ENCODE assay signal across 8 mouse cellular contexts in the genomic region with DNA sequence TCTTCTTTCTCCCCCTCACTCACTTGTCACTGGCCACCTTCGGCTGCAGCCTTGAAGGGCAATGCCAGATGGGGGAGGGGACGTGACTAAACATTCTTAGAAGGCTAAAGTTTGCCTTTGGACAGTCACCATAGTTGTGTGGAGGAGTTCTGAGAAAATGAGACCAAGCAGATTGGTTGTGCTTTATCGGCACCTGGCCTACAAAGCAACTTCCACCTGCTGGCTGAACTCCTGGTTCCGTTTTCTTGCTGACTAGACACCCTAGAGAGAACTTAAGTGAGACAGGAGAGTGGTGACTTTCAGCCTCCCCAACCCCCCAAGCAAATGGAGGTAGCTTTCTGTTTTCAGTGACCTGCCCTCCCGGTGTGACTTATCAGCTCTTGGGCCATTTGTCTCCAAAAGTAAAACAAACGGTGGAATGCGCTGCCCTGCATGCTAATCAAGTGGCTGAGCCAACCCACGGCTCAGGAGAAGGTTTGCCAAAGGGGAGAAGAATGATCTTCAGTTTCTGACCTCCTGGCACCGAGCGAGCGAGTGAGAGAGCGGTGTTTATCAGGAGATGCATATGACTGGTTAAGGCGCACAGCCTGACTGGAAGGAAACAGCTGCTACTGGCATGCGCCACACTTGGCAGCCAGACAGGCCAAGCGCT. TPM values are rescaled to one million over a fixed set of nuclear protein-coding genes. Genes with fewer than 3 reads are reported as not detected.
DNase-seq lines count a peak whose midpoint lies in the region; ATAC-seq and TF ChIP-seq lines count a peak whose summit lies in the region.

No protein-coding gene starts in this region.

- H3K4me3 ChIP-seq in bone marrow, adult 2 months (replicated peaks; ENCODE audit: control insufficient read depth, low read depth, low read length) = peak overlapping the region; percentile 68
- no peak overlapping the region for H3K4me3 ChIP-seq in forebrain, embryonic 13.5 days
- H3K4me3 ChIP-seq in heart, embryonic 16.5 days (ENCODE audit: low read length) = peak overlapping the region; percentile 41
- peak overlapping the region; percentile 22 to 42; a peak in 2 of 4 replicates for H3K4me3 ChIP-seq in liver, embryonic 14.5 days (ENCODE audit: insufficient read depth in 1 of 2, low read depth in 2 of 2, low read length in 2 of 2)
- no peak overlapping the region for H3K4me3 ChIP-seq in neural tube, embryonic 11.5 days (ENCODE audit: low read depth, low read length)

- H3K4me1 ChIP-seq in bone marrow, adult 2 months (ENCODE audit: control insufficient read depth, insufficient read depth, low read length) = peaks cover 10% of the 10 kb centered on the region; the same call in 1 of the 2 replicates
- H3K4me1 ChIP-seq in forebrain, embryonic 13.5 days = peaks cover 5% of the 10 kb centered on the region; the same call in 1 of the 2 replicates
- H3K4me1 ChIP-seq in heart, embryonic 16.5 days (ENCODE audit: control insufficient read depth, insufficient read depth, low read length) = peaks cover 12% of the 10 kb centered on the region
- H3K4me1 ChIP-seq in liver, embryonic 14.5 days (replicated peaks; ENCODE audit: control insufficient read depth in 2 of 2, insufficient read depth in 2 of 2, low read length in 1 of 2) = peaks cover 0 to 4% of the 10 kb centered on the region in 2 experiments; a peak in 2 of 4 replicates
- H3K4me1 ChIP-seq in neural tube, embryonic 11.5 days (ENCODE audit: control insufficient read depth, insufficient read depth, low read length) = no peaks in the 10 kb centered on the region

- no peaks in the 10 kb centered on the region for H3K9me3 ChIP-seq in forebrain, embryonic 13.5 days (replicated peaks)
- H3K9me3 ChIP-seq in heart, embryonic 16.5 days (replicated peaks; ENCODE audit: control insufficient read depth, low read length) = no peaks in the 10 kb centered on the region
- no peaks in the 10 kb centered on the region for H3K9me3 ChIP-seq in liver, embryonic 14.5 days (ENCODE audit: control insufficient read depth, low read length)
- H3K9me3 ChIP-seq in neural tube, embryonic 11.5 days (ENCODE audit: control insufficient read depth, low read length) = no peaks in the 10 kb centered on the region

- no peaks in the 10 kb centered on the region for H3K36me3 ChIP-seq in forebrain, embryonic 13.5 days (ENCODE audit: poor library complexity, severe bottlenecking)
- no peaks in the 10 kb centered on the region for H3K36me3 ChIP-seq in heart, embryonic 16.5 days (ENCODE audit: control insufficient read depth, insufficient read depth)
- H3K36me3 ChIP-seq in liver, embryonic 14.5 days (replicated peaks; ENCODE audit: control insufficient read depth, insufficient read depth, low read depth) = no peaks in the 10 kb centered on the region
- no peaks in the 10 kb centered on the region for H3K36me3 ChIP-seq in neural tube, embryonic 11.5 days (ENCODE audit: control insufficient read depth, insufficient read depth, low read length)

- ATAC-seq in forebrain, embryonic 13.5 days = peak; percentile 91
- ATAC-seq in heart, embryonic 16.5 days (replicated peaks; ENCODE audit: extremely low read depth, insufficient read depth, low FRiP score) = peak; percentile 93
- ATAC-seq in liver, embryonic 14.5 days (ENCODE audit: insufficient read depth) = no peak
- no peak; the same call in 1 of the 2 replicates for ATAC-seq in neural tube, embryonic 11.5 days (ENCODE audit: insufficient read depth, low FRiP score, low TSS enrichment)

- TF ChIP-seq CTCF in bone marrow, adult 2 months (IDR thresholded peaks at IDR 0.05; ENCODE audit: control insufficient read depth, insufficient read depth, low read length) = no peak
- no peak for TF ChIP-seq CTCF in liver, embryonic 14.5 days (IDR thresholded peaks at IDR 0.05; ENCODE audit: low read depth)

- 2% methylated on average over 15 of the region's 15 CpGs for WGBS in bone marrow, adult 2 months
- 16% methylated on average over 15 of the region's 15 CpGs for WGBS in forebrain, embryonic 13.5 days
- WGBS in heart, embryonic 16.5 days = under 1% methylated on average over 15 of the region's 15 CpGs
- WGBS in liver, embryonic 14.5 days (ENCODE audit: insufficient replicate concordance) = under 1% methylated on average over 15 of the region's 15 CpGs
- 18% methylated on average over 15 of the region's 15 CpGs for WGBS in neural tube, embryonic 11.5 days

- no peak overlapping the region for H3K9ac ChIP-seq in forebrain, embryonic 13.5 days
- peak overlapping the region; percentile 53 for H3K9ac ChIP-seq in heart, embryonic 16.5 days (ENCODE audit: low read length)
- H3K9ac ChIP-seq in liver, embryonic 14.5 days (replicated peaks) = no peak overlapping the region
- H3K9ac ChIP-seq in neural tube, embryonic 11.5 days (ENCODE audit: low read length) = no peak overlapping the region

- DNase-seq in 416B (ENCODE audit: low read depth) = peak; percentile 86
- DNase-seq in kidney, postnatal 36 days = peak; percentile 69 to 77
- no peak for DNase-seq in liver, embryonic 14.5 days (ENCODE audit: low read depth in 3 of 3, low spot score in 3 of 3)
- DNase-seq in neural tube, embryonic 11.5 days (ENCODE audit: low spot score) = peak; percentile 44
- peak; percentile 81 for DNase-seq in telencephalon, adult 2 months (ENCODE audit: low read depth, low spot score)

- H3K4me2 ChIP-seq in forebrain, embryonic 13.5 days = peak overlapping the region; percentile 29
- peak overlapping the region; percentile 63 for H3K4me2 ChIP-seq in heart, embryonic 16.5 days (ENCODE audit: low read depth, low read length)
- peak overlapping the region; percentile 48 for H3K4me2 ChIP-seq in liver, embryonic 14.5 days (ENCODE audit: low read depth)
- H3K4me2 ChIP-seq in neural tube, embryonic 11.5 days (ENCODE audit: low read depth) = peak overlapping the region; percentile 14; the same call in 1 of the 2 replicates

- peak overlapping the region; percentile 90 for H3K27ac ChIP-seq in bone marrow, adult 2 months (ENCODE audit: control insufficient read depth, insufficient read depth, low read depth, low read length, poor library complexity)
- no peak overlapping the region for H3K27ac ChIP-seq in forebrain, embryonic 13.5 days
- peak overlapping the region; percentile 85 for H3K27ac ChIP-seq in heart, embryonic 16.5 days (ENCODE audit: low read length)
- H3K27ac ChIP-seq in liver, embryonic 14.5 days = no peak overlapping the region
- H3K27ac ChIP-seq in neural tube, embryonic 11.5 days (ENCODE audit: low read depth, low read length) = no peak overlapping the region

- no peaks in the 10 kb centered on the region for H3K27me3 ChIP-seq in forebrain, embryonic 13.5 days
- H3K27me3 ChIP-seq in heart, embryonic 16.5 days (ENCODE audit: control insufficient read depth, insufficient read depth, low read length) = no peaks in the 10 kb centered on the region
- H3K27me3 ChIP-seq in liver, embryonic 14.5 days (ENCODE audit: control insufficient read depth, insufficient read depth, low read length) = no peaks in the 10 kb centered on the region
- no peaks in the 10 kb centered on the region for H3K27me3 ChIP-seq in neural tube, embryonic 11.5 days (ENCODE audit: control insufficient read depth, insufficient read depth, low read length)

- peak; percentile 41; the same call in 1 of the 2 replicates for TF ChIP-seq POLR2A in bone marrow, adult 2 months (IDR thresholded peaks at IDR 0.05; ENCODE audit: borderline replicate concordance, control insufficient read depth, low read depth, low read length)

- no peak for TF ChIP-seq EP300 in liver, embryonic 14.5 days (IDR thresholded peaks at IDR 0.05; ENCODE audit: low read depth)

RNA-seq across cellular contexts. Expression of a gene that starts 29.4 kb away (rescaled TPM):
- 2.3 and 4.3 TPM in 2 replicates for polyA plus RNA-seq in bone marrow, adult 2 months (2011; ENCODE audit: insufficient read depth, insufficient read length, low replicate concordance, missing spikeins)
- 4.8 and 5.0 TPM in 2 replicates for polyA plus RNA-seq in forebrain, embryonic 13.5 days (2015; fragmentation: Nextera tagmentation; extraction: Ambion mirVana)
- 17.2 and 19.6 TPM in 2 replicates for polyA plus RNA-seq in heart, embryonic 16.5 days (2015; fragmentation: Nextera tagmentation; extraction: Ambion mirVana)
- polyA plus RNA-seq in liver, embryonic 14.5 days (2012; rRNA removed) = 1.5 and 2.9 TPM in 2 replicates
- 2.0 and 3.2 TPM in 2 replicates for polyA plus RNA-seq in liver, embryonic 14.5 days (2014; fragmentation: Nextera tagmentation; extraction: Ambion mirVana)
- 11.6 and 12.7 TPM in 2 replicates for polyA plus RNA-seq in neural tube, embryonic 11.5 days (2014; fragmentation: Nextera tagmentation; extraction: Ambion mirVana)

Comparison
In these comparisons a context has a peak if more than half of its experiments do, and no peak if none do; other contexts are left out.
1. DNase-seq: peak in 416B (single experiment), kidney, postnatal 36 days (2 of 2), neural tube, embryonic 11.5 days (single experiment) and telencephalon, adult 2 months (single experiment); none in liver, embryonic 14.5 days (0 of 3).
2. H3K27ac ChIP-seq: peak in bone marrow, adult 2 months (single experiment) and heart, embryonic 16.5 days (single experiment); none in forebrain, embryonic 13.5 days (single experiment), liver, embryonic 14.5 days (single experiment) and neural tube, embryonic 11.5 days (single experiment).
3. H3K4me3 ChIP-seq: peak in bone marrow, adult 2 months (single experiment), heart, embryonic 16.5 days (single experiment) and liver, embryonic 14.5 days (2 of 2); none in forebrain, embryonic 13.5 days (single experiment) and neural tube, embryonic 11.5 days (single experiment).
4. ATAC-seq: peak in forebrain, embryonic 13.5 days (single experiment) and heart, embryonic 16.5 days (single experiment); none in liver, embryonic 14.5 days (single experiment) and neural tube, embryonic 11.5 days (single experiment).
5. Peak in every context shown above with its lines, with median percentiles within 50 percentile points of each other: H3K4me2 ChIP-seq.